Mouse (Mus musculus): ENCODE results near the gene Tbc1d10a.

Tbc1d10a gene

DNA sequence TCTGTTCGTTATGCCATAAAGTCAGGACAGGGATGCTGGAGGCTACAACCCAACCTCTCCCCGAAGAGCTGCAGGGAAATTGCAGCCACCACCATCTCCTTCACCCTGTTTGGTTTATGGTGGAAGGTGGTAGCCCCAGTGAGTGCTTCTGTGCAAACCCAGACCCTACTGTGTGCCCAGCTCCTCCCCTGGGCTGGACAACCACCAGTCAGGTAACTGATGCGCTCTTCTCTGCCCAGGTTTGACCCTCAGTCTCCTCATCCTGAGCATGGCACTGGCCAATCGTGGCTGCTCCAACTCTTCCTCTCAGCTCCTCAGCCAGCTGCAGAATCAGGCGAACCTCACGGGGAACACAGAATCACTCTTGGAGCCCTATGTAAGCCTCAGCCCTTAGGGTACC is 51.6 kb downstream of the Tbc1d10a start:
- DNase-seq (ENCODE audit: low spot score), result no peak

DNA sequence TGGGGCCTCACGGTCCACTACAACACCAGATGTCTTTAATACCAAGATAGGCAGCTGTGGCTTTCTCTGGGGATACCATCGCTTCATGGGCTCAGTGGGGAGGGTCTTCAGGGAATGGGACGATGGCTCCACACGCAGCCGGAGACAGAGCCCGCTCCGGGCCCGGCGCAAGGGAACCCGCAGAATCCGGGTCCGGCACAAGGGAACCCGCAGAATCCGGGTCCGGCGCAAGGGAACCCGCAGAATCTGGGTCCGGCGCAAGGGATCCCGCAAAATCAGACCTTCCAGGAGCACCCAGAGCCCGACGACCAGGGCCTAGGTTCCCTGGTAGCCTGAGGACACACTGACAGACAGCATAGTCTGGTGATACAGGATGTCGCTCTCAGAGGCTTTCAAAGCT is 53.1 kb downstream of the Tbc1d10a start:
- no peak for DNase-seq (ENCODE audit: low spot score)

- DNase-seq (ENCODE audit: low spot score), result no peak
Observed at GRCm38 (mm10) chr11:4240151-4240550, 53.6 kb downstream of the Tbc1d10a start.

- no peak for DNase-seq (ENCODE audit: low spot score)
Observed at GRCm38 (mm10) chr11:4241180-4241579, 54.6 kb downstream of the Tbc1d10a start.

GRCm38 (mm10) chr11:4246126-4246525 is 59.5 kb downstream of the Tbc1d10a start:
- DNase-seq (ENCODE audit: low spot score), result no peak

- no peak for DNase-seq (ENCODE audit: low spot score)
Observed at GRCm38 (mm10) chr11:4246623-4247022, 60.0 kb downstream of the Tbc1d10a start.

DNA sequence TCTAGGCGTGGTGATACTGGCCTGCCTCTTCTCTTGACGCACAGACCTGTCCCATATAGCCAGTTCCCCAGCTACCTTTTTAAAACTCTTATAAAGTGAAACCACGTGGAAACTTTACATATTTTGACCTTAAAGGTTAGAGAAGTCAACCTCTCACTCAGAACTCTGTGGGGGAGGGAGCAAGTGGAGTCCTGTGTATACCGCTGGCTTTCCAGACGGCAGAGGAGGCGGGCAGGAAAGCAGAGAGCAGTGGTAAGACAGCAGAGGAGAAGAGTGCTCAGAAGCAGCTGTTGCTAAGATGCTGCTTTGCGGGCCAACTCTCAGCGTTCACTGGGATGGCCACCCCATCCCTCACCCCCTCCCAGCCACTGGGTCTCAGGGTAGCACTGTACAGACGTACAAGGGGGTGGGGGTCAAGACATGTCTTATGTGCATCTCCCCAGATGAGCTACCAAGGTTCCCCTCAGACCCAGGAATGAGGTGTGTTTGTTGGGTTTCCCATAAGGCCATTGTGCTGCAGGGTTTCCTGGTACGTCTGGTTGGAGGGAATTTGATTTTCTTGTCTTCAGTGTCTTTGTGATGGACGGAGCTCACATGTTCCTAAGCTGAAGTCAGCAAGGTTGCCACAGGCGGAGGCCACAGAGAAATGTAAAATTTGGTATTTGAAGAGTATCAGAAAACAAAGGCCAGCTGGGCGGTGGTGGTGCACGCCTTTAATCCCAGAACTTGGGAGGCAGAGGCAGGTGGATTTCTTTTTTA is 60.8 kb downstream of the Tbc1d10a start:
- DNase-seq (ENCODE audit: low spot score), result no peak

DNA sequence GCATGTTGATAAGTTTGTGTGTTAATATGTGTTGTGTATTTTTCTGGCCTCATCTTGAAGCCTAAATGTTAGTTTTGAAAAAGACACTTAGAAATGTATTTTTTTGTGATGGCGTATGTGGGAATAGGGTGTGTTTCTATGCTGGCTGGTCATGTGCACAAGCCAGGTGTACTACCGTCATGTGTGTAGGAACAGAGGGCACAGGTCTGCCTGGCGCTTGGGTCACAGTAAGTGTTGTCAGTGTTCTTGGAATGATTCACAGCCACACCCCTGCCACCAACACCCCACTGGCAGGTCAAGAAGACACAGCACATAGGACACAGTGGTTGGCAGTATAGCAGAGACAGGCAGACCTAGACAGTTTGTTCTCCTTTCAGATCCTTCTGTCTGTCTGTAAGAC is 62.6 kb downstream of the Tbc1d10a start:
- no peak for DNase-seq (ENCODE audit: low spot score)

DNA sequence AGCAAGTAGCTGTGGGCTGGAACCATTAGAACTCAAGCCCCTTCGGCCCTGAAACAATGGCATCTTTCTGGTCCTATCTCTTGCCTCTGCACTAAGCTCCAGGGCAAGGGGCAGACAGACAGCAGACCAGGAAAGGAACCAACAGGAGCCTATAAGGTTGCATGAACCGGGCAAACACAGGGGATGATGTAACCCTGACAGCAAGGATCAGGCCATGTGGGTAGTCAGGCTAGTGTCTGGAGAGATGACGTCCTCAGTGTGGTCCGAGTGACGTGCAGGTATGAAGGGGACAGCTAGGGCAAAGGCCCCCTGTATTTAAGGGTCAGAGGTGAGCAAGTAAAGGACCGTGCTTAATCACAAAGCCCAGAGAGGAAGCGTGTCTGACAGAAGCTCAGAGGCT is 63.7 kb downstream of the Tbc1d10a start:
- DNase-seq (ENCODE audit: low spot score), result no peak

- no peak for DNase-seq (ENCODE audit: low spot score)
Observed at GRCm38 (mm10) chr11:4251376-4251775, 64.8 kb downstream of the Tbc1d10a start.

DNA sequence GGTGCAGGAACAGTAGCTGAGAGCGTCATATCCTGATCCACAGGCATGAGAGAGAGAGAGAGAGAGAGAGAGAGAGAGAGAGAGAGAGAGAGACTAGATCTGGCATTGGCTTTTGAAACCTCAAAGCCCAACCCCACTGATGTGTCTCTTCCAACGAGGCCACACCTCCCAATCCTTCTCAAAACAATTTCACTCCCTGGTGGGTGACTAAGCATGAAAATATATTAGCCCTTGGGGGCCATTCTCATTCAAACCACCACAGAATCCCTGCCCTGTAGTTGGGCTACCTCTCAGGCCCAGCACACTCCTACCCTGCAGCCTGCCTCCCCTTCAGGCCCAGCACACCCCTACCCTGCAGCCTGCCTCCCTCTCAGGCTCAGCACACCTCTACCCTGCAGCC is 66.3 kb downstream of the Tbc1d10a start:
- DNase-seq (ENCODE audit: low spot score), result no peak

DNA sequence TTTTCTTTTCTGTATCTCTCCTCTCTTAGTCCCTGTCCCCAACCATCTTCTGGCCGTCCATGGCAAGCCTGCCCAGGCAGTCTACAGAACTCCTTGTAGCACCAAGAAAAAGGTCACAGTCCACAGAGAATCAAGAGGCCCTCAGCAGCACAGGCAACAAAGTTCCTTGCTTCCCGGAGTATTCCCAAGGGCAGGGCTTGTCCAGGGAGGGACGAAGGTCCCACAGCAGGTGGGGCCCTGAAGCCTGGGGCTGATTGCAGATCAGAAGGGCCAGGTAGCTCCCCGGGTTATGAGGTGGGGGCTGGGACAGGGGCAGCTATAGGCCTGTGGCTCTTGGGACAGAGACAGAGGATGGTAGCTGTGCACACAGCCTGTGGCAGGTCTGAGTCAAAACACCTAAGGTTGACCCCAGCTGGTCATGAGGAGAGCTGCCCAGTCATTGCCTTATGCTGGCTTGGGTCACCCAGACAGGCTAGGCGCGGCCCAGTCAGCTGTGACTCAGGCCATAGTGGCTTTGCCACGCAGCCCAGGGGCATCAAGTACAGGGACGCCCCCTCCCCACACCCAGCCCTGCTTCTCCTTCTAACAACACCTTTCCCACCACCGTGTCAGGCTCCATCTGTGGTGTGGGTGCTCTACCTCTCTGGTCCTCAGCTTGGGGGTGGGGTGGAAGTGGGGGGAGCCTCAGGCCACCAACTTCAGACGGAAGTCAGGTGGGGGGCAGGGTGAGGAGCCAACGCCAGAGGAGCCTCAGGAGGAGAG is 70.4 kb downstream of the Tbc1d10a start, which contains the start of gene Lif:
Gene Lif (plus strand): TSS at position 712 of the 762 bp plus-strand sequence.
- DNase-seq (ENCODE audit: low spot score), result no peak

DNA sequence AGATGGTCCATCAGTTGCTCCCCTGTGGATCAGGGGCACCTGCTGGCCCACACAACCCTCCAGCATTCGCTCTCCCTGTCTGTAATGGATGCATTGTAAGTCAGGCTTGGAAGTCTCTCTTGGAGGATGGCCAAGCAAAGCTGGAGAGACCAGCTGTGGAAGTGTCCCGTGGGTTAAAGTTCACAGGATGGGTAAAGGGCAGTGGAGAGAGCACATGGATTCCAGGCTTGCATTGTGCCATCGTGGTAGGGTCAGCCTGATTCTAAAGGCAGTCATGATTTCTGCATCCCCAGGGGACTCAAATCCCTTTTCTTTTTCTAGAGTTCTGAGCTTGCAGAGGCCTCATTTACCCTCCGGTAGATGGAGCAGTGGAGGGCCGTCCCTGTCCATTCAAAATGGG is 71.2 kb downstream of the Tbc1d10a start:
- DNase-seq (ENCODE audit: low spot score), result peak; percentile 39

DNA sequence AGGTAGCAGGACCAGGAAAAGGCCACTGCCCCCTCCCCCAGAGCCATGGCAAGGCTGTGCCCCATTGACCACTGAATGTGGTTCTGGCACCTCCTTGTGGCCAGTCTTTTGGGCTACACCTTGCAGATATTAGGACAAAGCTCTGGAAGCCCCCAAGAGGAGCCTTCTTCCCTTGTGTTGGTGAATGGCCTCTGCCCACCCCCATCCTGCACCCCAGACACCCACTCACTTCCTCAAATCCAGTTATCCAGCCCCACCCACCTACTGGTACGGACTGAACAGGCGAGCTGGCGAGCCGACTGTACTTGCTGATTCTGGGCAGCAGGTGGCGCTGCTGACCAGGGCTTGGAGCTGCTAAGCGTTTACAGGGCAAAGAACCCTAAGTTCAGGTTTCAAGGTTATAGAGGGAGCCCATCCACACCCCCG is 72.1 kb downstream of the Tbc1d10a start:
- peak; percentile 89 for DNase-seq (ENCODE audit: low spot score)

GRCm38 (mm10) chr11:4260463-4261187 is 74.0 kb downstream of the Tbc1d10a start:
- peak; percentile 65 for DNase-seq (ENCODE audit: low spot score)

GRCm38 (mm10) chr11:4261188-4261494 is 74.6 kb downstream of the Tbc1d10a start:
- DNase-seq (ENCODE audit: low spot score), result peak; percentile 81

- DNase-seq (ENCODE audit: low spot score), result peak; percentile 79
Observed at GRCm38 (mm10) chr11:4261969-4262368, 75.4 kb downstream of the Tbc1d10a start.

DNA sequence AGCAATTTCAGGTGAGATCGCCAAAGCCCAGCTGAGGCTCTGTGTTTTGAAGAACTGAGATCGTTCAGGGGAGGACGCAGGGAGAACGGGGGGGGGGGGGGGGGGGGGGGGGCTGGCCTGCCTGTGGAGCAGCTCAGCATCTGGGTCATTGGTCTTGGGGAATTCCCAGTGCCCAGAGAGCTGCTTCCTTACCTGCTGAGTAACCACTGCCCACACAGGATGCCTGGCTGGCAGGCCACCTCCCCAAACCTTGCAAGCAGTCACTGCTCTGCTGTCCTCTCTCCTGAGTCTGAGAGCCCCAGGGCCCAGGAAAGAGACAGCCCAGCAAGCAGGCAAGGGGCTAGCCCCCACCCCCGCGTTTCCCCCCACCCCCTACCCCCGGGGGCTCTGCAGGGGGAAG is 76.3 kb downstream of the Tbc1d10a start:
- DNase-seq (ENCODE audit: low spot score), result no peak

DNA sequence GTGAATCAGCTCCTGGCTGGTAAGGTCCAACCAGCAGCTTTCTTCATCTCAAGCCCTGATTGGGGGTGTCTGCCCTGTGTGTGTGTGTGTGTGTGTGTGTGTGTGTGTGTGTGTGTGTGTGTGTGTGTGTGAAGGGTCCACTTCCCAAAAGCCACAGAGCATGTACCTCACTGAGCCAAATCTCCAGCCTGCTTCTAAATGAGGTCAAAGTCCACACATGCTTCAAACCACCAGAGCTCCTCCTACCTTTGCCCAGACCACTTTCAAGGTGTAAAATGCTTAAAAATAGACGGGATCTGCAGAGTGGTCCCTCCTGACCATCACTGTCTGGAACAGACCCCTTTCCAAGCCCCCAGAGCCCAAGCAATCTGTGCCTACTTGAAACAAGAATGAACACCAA is 76.7 kb downstream of the Tbc1d10a start:
- DNase-seq (ENCODE audit: low spot score), result no peak

DNA sequence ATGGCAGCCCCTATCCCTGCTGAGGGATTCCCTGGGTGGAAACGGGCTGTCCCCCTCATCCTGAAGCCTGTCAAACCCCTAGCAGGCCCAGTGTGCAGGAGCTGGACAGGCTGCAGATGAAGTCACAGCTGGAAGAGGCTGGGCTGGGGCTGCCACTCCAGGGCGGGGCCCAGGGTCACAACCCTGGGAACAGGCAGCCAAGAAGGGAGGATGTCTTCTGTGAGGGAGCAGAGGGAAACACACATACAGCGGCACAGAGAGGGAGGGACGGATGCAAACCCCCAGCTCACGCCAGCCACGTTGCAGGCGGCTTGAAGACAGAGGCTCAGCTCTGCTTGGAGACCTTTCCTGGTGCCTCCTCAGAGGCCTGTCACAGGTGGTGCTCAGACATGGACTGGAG is 77.5 kb downstream of the Tbc1d10a start:
- no peak for DNase-seq (ENCODE audit: low spot score)
